Mouse (Mus musculus) lung, embryonic 14.5 days (tissue): ENCODE measurements at regions not wholly inside any gene's neighbourhood (a gene's known extent, or its start where the extent isn't known, plus 50 kb on each side); places are given as distances from the start of the nearest gene placed in this dataset.

Experiments used
- ATAC-seq: fragments of 200-750 bp; cut with Nextera tagmentation; 2 replicates; pipeline ENCODE4 v1.8.0; 2017; ENCODE audit warnings: mild to moderate bottlenecking, moderate TSS enrichment, moderate library complexity; ENCODE audit not compliant: insufficient read depth
- DNase-seq: peaks from one replicate; pipeline ENCODE4 v3.0.0-alpha.2; 2015
- H3K27ac ChIP-seq: fragments of 300-500 bp; sonication (generic); 2 replicates; pipeline ENCODE4 v1.5.1; 2014; ENCODE audit warnings: low read depth, mild to moderate bottlenecking, moderate library complexity
- H3K27me3 ChIP-seq: fragments of 300-500 bp; sonication (generic); 2 replicates; pipeline ENCODE4 v1.6.1; 2014; ENCODE audit warnings: low read length, control low read depth; ENCODE audit not compliant: insufficient read depth
- H3K36me3 ChIP-seq: fragments of 300-500 bp; sonication (generic); 2 replicates; pipeline ENCODE4 v1.6.1; 2014; ENCODE audit warnings: control low read depth; ENCODE audit not compliant: insufficient read depth
- H3K4me1 ChIP-seq: fragments of 300-500 bp; sonication (generic); 2 replicates; pipeline ENCODE4 v1.6.1; 2014; ENCODE audit warnings: antibody characterized with exemption, control low read depth; ENCODE audit not compliant: insufficient read depth
- H3K4me2 ChIP-seq: fragments of 300-500 bp; sonication (generic); 2 replicates; pipeline ENCODE4 v1.6.1; 2014; ENCODE audit warnings: mild to moderate bottlenecking
- H3K4me3 ChIP-seq: fragments of 300-500 bp; sonication (generic); 2 replicates; pipeline ENCODE4 v1.5.1; 2014; ENCODE audit warnings: low read depth, low read length
- H3K9ac ChIP-seq: fragments of 300-500 bp; sonication (generic); 2 replicates; pipeline ENCODE4 v1.6.1; 2014
- H3K9me3 ChIP-seq: fragments of 300-500 bp; sonication (generic); 2 replicates; pipeline ENCODE4 v1.6.1; 2016; ENCODE audit warnings: low read depth, low read length, control low read depth
- CTCF ChIP-seq: IDR thresholded peaks from 2 replicates; pipeline ENCODE4 v1.5.1; 2016; ENCODE audit warnings: antibody characterized with exemption, low read depth
- WGBS: fragments of 180-500 bp; shearing (Covaris S2); extraction: QIAGEN DNeasy Blood & Tissue Kit; methylation state at CpG from one replicate; pipeline ENCODE4 v1.1.7; 2014; 5-methylcytosine and 5-hydroxymethylcytosine counted together

DNA sequence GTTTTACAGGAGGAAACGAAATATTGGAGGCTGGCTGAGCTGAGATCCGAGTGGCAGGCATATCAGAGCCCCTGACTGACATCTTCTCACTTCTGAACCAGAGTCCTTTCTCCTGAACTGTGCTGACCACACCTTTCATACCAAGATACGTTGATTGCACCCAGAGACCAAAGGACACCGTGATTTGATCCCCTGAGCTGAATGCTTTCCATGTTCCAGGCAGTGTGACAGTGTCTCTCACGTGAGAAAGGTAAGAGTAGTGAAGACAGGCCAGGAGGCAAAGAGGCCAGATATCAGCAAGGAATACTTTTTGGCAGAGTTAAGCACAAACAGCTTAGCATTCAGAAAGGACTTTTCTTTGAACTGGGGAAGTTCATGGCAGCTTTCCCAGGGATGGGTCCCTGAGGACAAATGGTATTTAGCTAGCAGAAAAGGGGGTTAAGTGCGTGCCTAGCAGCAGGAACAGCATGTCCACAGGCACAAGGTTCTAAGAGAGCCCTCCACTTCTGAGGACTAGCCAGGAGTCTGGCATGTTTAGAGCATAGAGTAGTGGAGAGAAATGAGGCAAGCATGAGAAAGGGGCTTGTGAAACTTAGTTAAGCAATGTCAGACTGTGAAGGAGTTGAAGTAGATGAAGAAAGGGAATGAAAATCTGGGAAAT, 111.0 kb upstream of the Cdkn2b start:
- Histone ChIP-seq H3K4me3 (no peak overlapping the region), H3K9ac (no peak overlapping the region), H3K4me1 (no peaks in the 10 kb centered on the region), H3K4me2 (no peak overlapping the region), H3K9me3 (no peaks in the 10 kb centered on the region), H3K36me3 (no peaks in the 10 kb centered on the region), H3K27me3 (no peaks in the 10 kb centered on the region), H3K27ac (no peak overlapping the region)
- WGBS, result 48% methylated on average over 6 of the region's 6 CpGs
- ATAC-seq (no peak), DNase-seq (peak; percentile 13)
- no peak for TF ChIP-seq CTCF

DNA sequence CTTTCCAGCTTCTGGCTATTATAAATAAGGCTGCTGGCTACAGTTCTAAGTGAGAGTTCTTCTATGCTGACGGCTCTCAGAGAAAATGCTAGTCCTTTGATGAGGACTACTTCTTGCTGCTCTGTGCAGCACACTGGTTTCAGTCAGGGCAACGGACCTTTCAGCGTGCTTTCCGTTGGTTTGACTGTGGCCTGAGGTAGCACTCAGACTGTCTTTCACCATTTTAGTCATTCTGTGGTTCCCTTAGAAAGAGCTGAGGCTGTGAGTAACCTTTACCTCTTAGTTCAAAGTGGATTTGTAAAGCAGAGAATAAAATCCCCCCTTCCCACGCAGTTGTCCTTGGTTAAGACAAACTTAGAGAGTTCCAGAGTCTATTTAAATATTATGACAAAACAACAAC, 110.0 kb upstream of the Cdkn2b start:
- no peak overlapping the region for H3K4me3 ChIP-seq
- 84% methylated on average over 5 of the region's 5 CpGs for WGBS
- H3K9me3 ChIP-seq, result no peaks in the 10 kb centered on the region
- no peaks in the 10 kb centered on the region for H3K4me1 ChIP-seq
- no peak overlapping the region for H3K27ac ChIP-seq
- ATAC-seq, result no peak
- no peak for TF ChIP-seq CTCF
- H3K27me3 ChIP-seq, result no peaks in the 10 kb centered on the region
- H3K9ac ChIP-seq, result no peak overlapping the region
- H3K36me3 ChIP-seq, result no peaks in the 10 kb centered on the region
- H3K4me2 ChIP-seq, result no peak overlapping the region
- no peak for DNase-seq

DNA sequence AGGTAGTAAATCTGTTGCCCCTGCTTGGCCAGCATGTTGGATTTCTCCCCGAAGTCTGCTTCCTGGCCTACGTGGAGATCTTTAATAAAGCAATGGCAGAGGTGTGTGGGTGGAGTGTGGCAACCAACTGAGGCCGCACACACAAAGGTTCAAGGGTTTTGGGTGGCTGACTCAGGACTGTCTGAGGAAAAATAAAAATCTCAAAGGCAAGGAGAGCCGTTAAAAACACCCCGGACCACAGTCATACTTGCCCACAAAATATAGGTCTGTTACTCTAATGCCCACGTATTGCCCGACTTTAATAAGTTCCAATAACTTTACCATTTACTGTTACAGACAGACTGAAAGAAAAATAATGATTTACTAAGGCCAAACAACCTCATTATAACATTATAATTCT, 108.7 kb upstream of the Cdkn2b start:
- Histone ChIP-seq H3K36me3 (no peaks in the 10 kb centered on the region), H3K27me3 (no peaks in the 10 kb centered on the region), H3K4me3 (no peak overlapping the region), H3K27ac (no peak overlapping the region), H3K4me2 (no peak overlapping the region), H3K9me3 (no peaks in the 10 kb centered on the region), H3K4me1 (no peaks in the 10 kb centered on the region), H3K9ac (no peak overlapping the region)
- TF ChIP-seq CTCF, result no peak
- ATAC-seq (no peak), DNase-seq (no peak)
- WGBS, result 89% methylated on average over 7 of the region's 7 CpGs

DNA sequence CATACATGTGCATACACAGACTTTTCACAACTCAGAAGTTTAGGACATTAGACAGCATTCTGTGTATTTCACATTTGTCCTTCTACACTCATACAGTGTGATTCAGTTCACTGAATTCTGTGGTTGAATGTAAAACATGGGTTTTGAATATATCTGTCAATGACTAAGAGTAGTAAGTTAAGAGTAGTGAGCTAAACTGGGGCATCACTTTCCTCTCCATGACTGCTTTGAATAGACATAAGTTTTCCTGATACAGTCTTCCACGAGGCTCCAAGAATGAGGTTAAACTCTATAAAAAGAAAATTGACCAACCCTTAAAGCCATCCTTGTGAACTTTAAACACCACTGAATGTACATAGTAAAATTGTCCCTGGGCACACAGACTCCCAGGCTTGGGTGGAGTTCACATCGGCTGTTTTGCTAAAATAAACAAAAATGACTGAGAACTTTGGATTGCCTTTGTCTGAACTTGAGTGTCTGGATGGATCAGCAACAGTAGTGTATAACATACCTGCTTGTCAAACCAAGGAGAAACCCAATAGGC, 94.9 kb upstream of the Cdkn2b start:
- Histone ChIP-seq H3K36me3 (no peaks in the 10 kb centered on the region), H3K4me2 (no peak overlapping the region), H3K27ac (no peak overlapping the region), H3K4me1 (no peaks in the 10 kb centered on the region), H3K4me3 (no peak overlapping the region), H3K9ac (no peak overlapping the region), H3K27me3 (no peaks in the 10 kb centered on the region), H3K9me3 (no peaks in the 10 kb centered on the region)
- 45% methylated on average over 2 of the region's 2 CpGs for WGBS
- DNase-seq, result no peak
- TF ChIP-seq CTCF, result no peak
- no peak for ATAC-seq

DNA sequence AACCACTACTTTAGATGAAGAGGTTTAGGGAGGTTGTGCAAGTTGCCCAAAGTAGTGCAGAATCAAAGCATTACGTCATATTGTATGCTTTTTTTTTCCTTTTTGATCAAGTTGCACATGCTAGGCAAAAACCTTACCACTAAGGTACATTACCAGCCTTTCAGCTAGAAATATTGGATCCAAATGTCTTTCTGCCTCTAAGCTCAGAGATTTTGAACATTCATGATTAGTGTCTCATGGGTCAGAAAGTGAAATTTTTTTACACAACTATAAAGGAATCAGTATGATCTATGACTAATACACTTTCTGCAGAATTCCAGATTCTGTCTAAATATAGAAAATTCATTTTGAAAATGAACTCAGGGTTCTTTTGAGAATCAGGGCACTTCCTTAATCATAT, 92.3 kb upstream of the Cdkn2b start:
- H3K9ac ChIP-seq, result no peak overlapping the region
- no peaks in the 10 kb centered on the region for H3K9me3 ChIP-seq
- H3K4me2 ChIP-seq, result no peak overlapping the region
- no peak for TF ChIP-seq CTCF
- H3K36me3 ChIP-seq, result no peaks in the 10 kb centered on the region
- ATAC-seq, result no peak
- no peak overlapping the region for H3K4me3 ChIP-seq
- no peaks in the 10 kb centered on the region for H3K4me1 ChIP-seq
- H3K27me3 ChIP-seq, result no peaks in the 10 kb centered on the region
- no peak overlapping the region for H3K27ac ChIP-seq
- WGBS, result 81% methylated on average over 1 of the region's 1 CpGs
- DNase-seq, result no peak

DNA sequence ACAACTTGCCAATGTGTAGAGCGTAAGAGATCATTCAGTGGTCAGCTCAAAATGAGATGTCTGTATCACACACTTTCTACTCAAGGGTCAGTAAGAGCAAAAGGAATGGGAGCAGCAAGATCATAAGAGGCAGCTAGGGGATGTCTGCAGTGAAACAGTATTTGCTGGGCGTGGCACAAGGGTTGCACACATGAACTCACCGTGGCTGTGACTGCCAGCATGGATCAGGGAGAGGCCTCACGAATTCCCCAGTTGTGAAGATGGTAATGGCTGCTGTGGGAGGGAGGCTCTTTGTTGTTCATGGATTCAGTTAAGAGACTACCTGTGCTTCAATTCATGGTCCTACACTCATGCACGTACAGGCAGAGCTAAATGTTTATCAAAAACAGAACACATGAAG, 91.5 kb upstream of the Cdkn2b start:
- no peaks in the 10 kb centered on the region for H3K27me3 ChIP-seq
- 66% methylated on average over 5 of the region's 5 CpGs for WGBS
- no peak overlapping the region for H3K4me2 ChIP-seq
- no peaks in the 10 kb centered on the region for H3K9me3 ChIP-seq
- TF ChIP-seq CTCF, result no peak
- no peaks in the 10 kb centered on the region for H3K4me1 ChIP-seq
- H3K9ac ChIP-seq, result no peak overlapping the region
- H3K27ac ChIP-seq, result no peak overlapping the region
- no peak overlapping the region for H3K4me3 ChIP-seq
- ATAC-seq (no peak), DNase-seq (no peak)
- no peaks in the 10 kb centered on the region for H3K36me3 ChIP-seq

DNA sequence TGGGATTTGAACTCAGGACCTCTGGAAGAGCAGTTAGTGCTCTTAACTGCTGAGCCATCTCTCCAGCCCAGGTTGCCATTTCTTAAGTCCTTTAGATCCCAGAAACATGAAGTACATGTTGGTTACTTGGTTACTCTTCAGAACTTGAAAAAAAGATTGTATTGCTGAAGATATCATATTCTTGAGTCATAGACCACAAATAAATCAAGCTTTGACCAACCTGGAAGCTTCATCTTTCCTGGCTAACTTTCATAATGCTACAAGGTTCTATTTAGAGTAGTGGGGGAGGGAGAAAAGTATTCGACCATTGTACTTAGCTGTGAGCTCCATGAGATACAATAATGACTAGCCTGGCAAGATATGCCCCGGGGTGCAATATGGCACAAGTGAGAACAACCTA, 90.9 kb upstream of the Cdkn2b start:
- no peak for ATAC-seq
- TF ChIP-seq CTCF, result no peak
- WGBS, result 79% methylated on average over 2 of the region's 2 CpGs

More for the DNA sequence above, 90.9 kb upstream of the Cdkn2b start:
- Histone ChIP-seq H3K9me3 (no peaks in the 10 kb centered on the region), H3K27me3 (no peaks in the 10 kb centered on the region), H3K27ac (no peak overlapping the region), H3K36me3 (no peaks in the 10 kb centered on the region), H3K4me1 (no peaks in the 10 kb centered on the region), H3K4me3 (no peak overlapping the region), H3K4me2 (no peak overlapping the region), H3K9ac (no peak overlapping the region)
- DNase-seq, result no peak
